Mouse (Mus musculus) R1 (cell line): ENCODE measurements around the gene Pcdh7.

Experiments
- DNase-seq: peaks from one replicate; pipeline ENCODE4 v3.0.0-alpha.2; 2018; ENCODE audit warnings: low read depth, low spot score

Gene Pcdh7

DNA sequence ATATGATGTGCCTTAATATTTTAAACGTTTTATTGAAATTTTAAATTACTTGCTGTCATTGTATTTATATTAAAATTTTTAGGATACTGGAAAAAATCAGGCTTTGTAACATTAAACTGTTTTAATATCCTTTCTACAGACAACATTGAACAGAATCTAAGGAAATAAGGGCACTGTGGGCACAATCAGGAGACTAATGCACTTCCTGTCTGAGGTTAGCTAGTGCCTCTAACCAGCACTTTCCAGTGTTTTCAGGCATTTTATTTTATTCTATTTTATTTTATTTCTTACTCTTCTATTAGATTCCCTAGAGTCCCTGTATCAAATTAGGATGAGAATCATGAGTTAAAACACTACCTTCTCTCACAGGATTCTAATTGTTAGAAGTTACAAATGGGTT is 28.1 kb downstream of the Pcdh7 start:
- DNase-seq = no peak

GRCm38 (mm10) chr5:57750320-57750719 is 32.6 kb downstream of the Pcdh7 start:
- DNase-seq = no peak

DNA sequence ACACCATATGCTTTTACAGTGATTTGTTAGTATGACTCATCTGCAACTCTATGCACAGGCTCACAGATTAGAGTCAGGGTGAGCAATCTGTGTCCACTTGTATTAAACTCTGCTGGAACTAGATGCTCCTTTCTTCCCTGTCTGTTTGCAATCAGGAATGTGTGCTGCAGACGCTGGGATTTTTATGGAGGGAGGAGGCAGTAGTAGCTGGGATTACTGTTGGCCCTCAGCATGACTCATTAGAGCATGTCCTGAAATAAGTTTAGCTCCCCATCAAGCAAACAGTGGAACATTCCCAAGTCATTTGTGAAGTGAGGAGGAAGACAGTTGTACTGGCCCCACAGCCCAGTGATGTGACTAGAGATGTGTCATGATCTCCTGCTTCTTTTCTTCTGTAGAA is 38.0 kb downstream of the Pcdh7 start:
- DNase-seq = no peak

DNA sequence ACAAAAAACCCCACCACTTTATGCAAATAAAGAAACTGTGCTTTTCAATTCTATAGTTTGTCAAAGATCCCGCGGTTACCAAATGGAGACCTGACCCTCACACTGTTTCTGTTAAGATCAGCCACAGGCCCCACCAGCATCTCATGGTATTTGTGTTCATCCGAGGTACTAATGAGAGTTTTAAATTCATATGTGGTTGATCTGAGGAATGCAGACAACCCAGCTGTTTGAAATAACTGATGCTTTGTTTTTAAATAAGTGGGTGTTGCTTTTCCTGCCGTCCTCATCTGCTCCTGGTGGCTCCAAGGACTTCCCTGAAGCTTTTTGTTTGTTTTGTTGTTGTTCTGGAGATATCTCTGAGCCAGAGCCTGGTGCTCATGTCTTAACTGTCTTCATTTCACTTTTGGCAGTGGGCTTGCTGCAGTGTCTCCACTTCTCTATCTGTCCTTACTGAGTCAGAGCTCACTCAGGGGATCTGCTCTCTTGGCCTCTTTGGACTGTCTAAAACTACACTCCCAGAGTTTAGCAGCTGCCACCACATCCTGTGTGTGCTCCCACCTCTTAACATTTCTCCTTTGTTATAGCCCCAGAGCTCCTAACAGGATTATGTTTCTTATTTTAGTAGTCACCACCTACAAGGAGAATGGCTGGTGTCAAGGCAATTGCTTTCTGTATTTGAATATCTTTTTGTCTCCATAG is 39.1 kb downstream of the Pcdh7 start:
- no peak for DNase-seq

GRCm38 (mm10) chr5:57757436-57757898 is 39.7 kb downstream of the Pcdh7 start:
- no peak for DNase-seq

DNA sequence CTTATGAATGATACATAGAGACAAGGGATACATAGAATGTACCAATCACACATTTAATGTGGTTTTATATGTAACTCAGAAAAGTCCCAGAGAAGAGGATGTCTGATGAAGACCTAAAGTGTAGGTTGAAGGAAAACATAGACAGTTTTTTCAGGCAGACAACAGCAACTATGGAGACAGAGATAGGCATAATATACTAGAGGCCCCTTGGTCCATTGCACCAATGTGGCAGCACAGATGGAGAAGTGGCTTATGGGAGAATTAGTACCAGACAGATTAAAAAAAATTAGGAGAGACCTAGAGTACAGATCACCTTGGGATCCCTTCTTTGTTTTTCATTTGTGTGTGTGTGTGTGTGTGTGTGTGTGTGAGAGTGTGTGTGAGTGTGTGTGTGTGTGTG is 41.2 kb downstream of the Pcdh7 start:
- DNase-seq = no peak

- no peak for DNase-seq
Observed at GRCm38 (mm10) chr5:57760069-57761063, 42.6 kb downstream of the Pcdh7 start.

GRCm38 (mm10) chr5:57765356-57765755 is 47.6 kb downstream of the Pcdh7 start:
- DNase-seq = no peak

GRCm38 (mm10) chr5:57767346-57767745 is 49.6 kb downstream of the Pcdh7 start:
- no peak for DNase-seq

GRCm38 (mm10) chr5:57768469-57769022 is 50.8 kb downstream of the Pcdh7 start:
- no peak for DNase-seq

GRCm38 (mm10) chr5:57769644-57770043 is 51.9 kb downstream of the Pcdh7 start:
- DNase-seq = peak; percentile 22

GRCm38 (mm10) chr5:57770364-57770763 is 52.6 kb downstream of the Pcdh7 start:
- DNase-seq = no peak

- DNase-seq = no peak
Observed at GRCm38 (mm10) chr5:57771122-57771521, 53.4 kb downstream of the Pcdh7 start.

DNA sequence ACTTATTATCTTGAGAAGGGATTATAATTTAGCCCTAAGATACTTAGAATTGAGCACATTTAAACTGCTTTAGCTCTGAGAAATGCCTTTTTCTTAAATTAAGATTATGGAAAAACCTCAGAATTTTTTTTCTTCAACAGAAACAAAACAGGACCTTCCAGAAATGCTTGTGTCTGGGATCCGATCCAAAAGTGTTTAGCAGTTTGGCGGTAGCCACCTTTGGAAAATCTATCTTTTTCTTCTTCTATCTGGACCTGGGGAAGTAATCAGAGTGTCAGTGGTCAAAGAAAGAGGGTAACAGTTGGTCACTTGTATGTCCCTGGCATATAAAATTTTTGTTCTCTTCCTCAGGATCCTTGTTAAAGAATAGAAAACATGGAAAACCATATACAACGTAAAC is 54.9 kb downstream of the Pcdh7 start:
- DNase-seq = no peak

- peak; percentile 53 for DNase-seq
Observed at GRCm38 (mm10) chr5:57774496-57774895, 56.7 kb downstream of the Pcdh7 start.

DNA sequence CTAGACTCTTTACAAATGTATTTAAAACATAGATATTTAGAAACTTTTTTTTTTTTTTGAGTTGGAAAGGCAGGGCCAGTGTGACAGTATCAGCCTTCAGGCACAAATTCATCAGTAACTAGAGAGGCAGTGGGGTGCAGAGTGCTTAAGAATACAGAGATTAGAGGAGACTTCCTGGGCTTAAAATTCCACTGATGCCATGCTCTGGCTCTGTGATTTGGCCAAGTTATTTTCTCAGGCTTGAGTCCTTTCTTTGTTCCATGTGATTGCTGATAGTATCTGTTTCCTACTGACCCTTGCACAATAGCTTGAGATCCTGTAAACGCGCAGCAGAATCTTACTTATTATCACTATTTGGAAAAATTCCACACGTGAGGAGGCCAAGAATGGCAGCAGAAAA is 60.3 kb downstream of the Pcdh7 start:
- no peak for DNase-seq

DNA sequence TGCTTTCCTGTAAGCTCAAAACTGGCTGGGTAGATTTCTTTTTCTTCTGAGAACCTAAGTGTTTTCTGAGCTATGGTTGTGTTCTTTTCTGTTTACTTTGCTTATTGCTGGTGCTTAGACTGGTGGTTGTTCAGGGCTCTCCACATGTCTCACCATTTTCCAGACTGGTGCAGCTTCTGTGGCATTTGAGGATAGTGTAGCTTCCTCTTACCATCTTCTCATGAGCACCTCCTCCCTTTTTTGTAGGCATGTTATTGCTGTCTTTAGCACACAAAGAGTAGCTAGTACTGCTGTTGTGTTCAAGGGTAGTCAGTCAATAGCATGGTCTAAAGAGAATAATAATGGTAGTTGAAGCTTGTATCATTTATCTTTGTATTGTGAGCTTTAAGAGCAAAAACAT is 62.2 kb downstream of the Pcdh7 start:
- no peak for DNase-seq

- DNase-seq = no peak
Observed at GRCm38 (mm10) chr5:57780574-57780973, 62.8 kb downstream of the Pcdh7 start.

- no peak for DNase-seq
Observed at GRCm38 (mm10) chr5:57781950-57782349, 64.2 kb downstream of the Pcdh7 start.

DNA sequence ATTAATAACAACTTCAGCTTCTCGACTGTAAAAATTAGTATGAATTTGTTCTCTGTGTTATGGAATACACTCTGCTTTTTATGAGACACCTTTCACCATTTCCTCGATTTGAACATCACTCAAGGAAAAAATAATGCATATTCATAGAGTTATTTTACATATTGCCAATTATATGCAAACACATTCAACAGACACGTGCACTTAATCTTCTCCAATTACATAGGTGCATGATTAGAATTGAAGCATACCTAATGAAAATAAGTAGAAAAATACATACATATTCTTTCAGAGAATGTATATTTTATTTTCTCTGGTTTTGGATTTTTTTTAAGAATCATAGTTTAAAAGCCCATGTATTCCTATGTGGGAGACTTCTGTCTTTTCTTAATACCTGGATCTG is 64.8 kb downstream of the Pcdh7 start:
- DNase-seq = no peak

GRCm38 (mm10) chr5:57788775-57789509 is 71.2 kb downstream of the Pcdh7 start:
- no peak for DNase-seq

- DNase-seq = no peak
Observed at GRCm38 (mm10) chr5:57796337-57796736, 78.6 kb downstream of the Pcdh7 start.
